Mouse (Mus musculus) left cerebral cortex, adult 18-20 months (tissue): ENCODE data around the gene Krtap1-5. TPM values are rescaled to one million over a fixed set of nuclear protein-coding genes. Genes with fewer than 3 reads are reported as not detected.

Experiments used
- DNase-seq, 2 experiments: peaks; one replicate each; pipeline ENCODE4 v3.0.0; 2021 to 2022; ENCODE audit warnings: low spot score in 2 of 2, mixed read lengths in 1 of 2
- total RNA-seq, 2 experiments: library from RNA; stranded (reverse); gene quantifications; 2 replicates each; pipeline ENCODE4 v1.2.3; 2021

The Krtap1-5 gene
- total RNA-seq, 2 experiments from 2014 or later = not detected

GRCm38 (mm10) chr11:99550765-99551164 is 30.1 kb downstream of the Krtap1-5 start, which contains the start of gene Krtap3-3:
TSS of gene Krtap3-3 (minus strand) at chr11:99550865.
- DNase-seq = no peak

- DNase-seq = no peak
These were observed 32.9 kb downstream of the Krtap1-5 start for GRCm38 (mm10) chr11:99547892-99548291.

GRCm38 (mm10) chr11:99539721-99540120 is 41.1 kb downstream of the Krtap1-5 start:
- DNase-seq = peak; percentile 44 to 57

Other genes with a start within 250 kb of the Krtap1-5 start
- not detected for gene Krt26, start 243.1 kb downstream of the Krtap1-5 start, total RNA-seq
- not detected for gene Krt27, start 229.9 kb downstream of the Krtap1-5 start, total RNA-seq
- gene Krt28, start 206.1 kb downstream of the Krtap1-5 start, total RNA-seq = not detected
- 10 to 100 TPM; 11.0 to 12.5 TPM for gene Krt10, start 191.7 kb downstream of the Krtap1-5 start, total RNA-seq
- 10 to 100 TPM; 10.8 to 12.0 TPM for gene Krt12, start 158.8 kb downstream of the Krtap1-5 start, total RNA-seq
- not detected for gene Krt20, start 142.9 kb downstream of the Krtap1-5 start, total RNA-seq
- not detected for gene Krt23, start 87.9 kb downstream of the Krtap1-5 start, total RNA-seq
- gene Krt39, start 59.7 kb downstream of the Krtap1-5 start, total RNA-seq = not detected
- not detected for gene Krt40, start 37.9 kb downstream of the Krtap1-5 start, total RNA-seq
- not detected for gene Krtap3-3, start 30.2 kb downstream of the Krtap1-5 start, total RNA-seq
- not detected for gene Krtap3-2, start 24.2 kb downstream of the Krtap1-5 start, total RNA-seq
- not detected for gene Gm11939, start 21.6 kb downstream of the Krtap1-5 start, total RNA-seq
- gene Krtap3-1, start 14.4 kb downstream of the Krtap1-5 start, total RNA-seq = not detected
- gene Krtap1-4, start 2.6 kb upstream of the Krtap1-5 start, total RNA-seq = not detected
- gene Krtap1-3, start 10.3 kb upstream of the Krtap1-5 start, total RNA-seq = not detected
- gene Krtap9-3, start 17.1 kb upstream of the Krtap1-5 start, total RNA-seq = not detected
- not detected for gene Gm11938, start 22.3 kb upstream of the Krtap1-5 start, total RNA-seq
- gene Gm11937, start 29.2 kb upstream of the Krtap1-5 start, total RNA-seq = not detected
- gene Krtap2-4, start 33.8 kb upstream of the Krtap1-5 start, total RNA-seq = not detected
- not detected for gene Gm11562, start 39.4 kb upstream of the Krtap1-5 start, total RNA-seq
- not detected for gene Krtap4-1, start 47.2 kb upstream of the Krtap1-5 start, total RNA-seq
- not detected for gene Krtap4-2, start 54.1 kb upstream of the Krtap1-5 start, total RNA-seq
- gene Krtap4-7, start 63.1 kb upstream of the Krtap1-5 start, total RNA-seq = not detected
- not detected for gene Gm11555, start 69.2 kb upstream of the Krtap1-5 start, total RNA-seq
- gene Gm11563, start 77.9 kb upstream of the Krtap1-5 start, total RNA-seq = not detected
- not detected for gene Krtap4-6, start 84.9 kb upstream of the Krtap1-5 start, total RNA-seq
- gene Gm14190, start 109.7 kb upstream of the Krtap1-5 start, total RNA-seq = not detected
- gene Gm14180, start 153.3 kb upstream of the Krtap1-5 start, total RNA-seq = not detected
- gene Gm11595, start 191.9 kb upstream of the Krtap1-5 start, total RNA-seq = not detected
- not detected for gene Krtap4-8, start 199.7 kb upstream of the Krtap1-5 start, total RNA-seq
- not detected for gene Krtap4-9, start 204.2 kb upstream of the Krtap1-5 start, total RNA-seq
- not detected for gene Gm11596, start 212.5 kb upstream of the Krtap1-5 start, total RNA-seq
- not detected for gene Gm11569, start 217.9 kb upstream of the Krtap1-5 start, total RNA-seq
- not detected for gene Gm11554, start 223.4 kb upstream of the Krtap1-5 start, total RNA-seq
- gene Krtap4-13, start 228.9 kb upstream of the Krtap1-5 start, total RNA-seq = not detected
- gene Gm11564, start 234.7 kb upstream of the Krtap1-5 start, total RNA-seq = not detected